Mouse (Mus musculus): ENCODE results near the gene Ermard. TPM values are rescaled to one million over a fixed set of nuclear protein-coding genes. Genes with fewer than 3 reads are reported as not detected.
A peak's percentile ranks its signal among the peaks of the same experiment; 100 is the strongest.
"Not testable (repeated sequence)": the region's sequence is repeated elsewhere in the genome, so short reads cannot be mapped to it uniquely, and the experiment has no call there.

Gene Ermard
- 100 to 1,000 TPM; 102 to 158 TPM for polyA plus RNA-seq (2017; shearing (Covaris generic))

DNA sequence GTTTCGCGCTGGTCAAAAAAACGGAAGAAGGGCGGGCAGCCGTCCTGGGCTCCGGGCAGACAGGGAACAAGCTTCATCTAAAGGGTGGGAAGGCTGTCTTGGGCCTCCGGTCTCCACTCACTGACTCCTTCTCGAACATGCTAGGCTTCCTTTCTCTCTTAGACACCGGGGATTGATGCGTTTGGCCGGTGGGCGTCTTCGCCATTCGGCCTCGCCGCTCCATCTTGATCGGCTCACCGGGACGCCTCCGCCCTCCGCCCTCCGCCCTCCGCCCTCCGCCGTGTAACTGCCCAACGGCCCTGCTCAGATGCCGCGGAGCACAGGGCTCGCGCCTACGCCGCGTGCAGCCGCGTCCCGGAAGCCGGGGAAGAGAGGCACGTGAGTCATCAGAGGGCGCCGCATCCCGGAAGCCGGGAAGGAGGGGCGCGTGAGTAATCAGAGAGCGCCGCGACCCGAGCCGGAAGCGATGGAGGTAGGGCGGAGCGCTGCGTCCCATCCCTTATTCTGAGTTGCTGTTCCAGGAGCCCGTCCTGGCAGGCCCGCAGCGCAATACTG, at the start of gene Ermard, which contains the start of the genes Tcte3 and Gm3448:
TSS of gene Ermard (plus strand) at position 34 of the 555 bp plus-strand sequence.
TSS of gene Tcte3 (minus strand) at position 314 of the 555 bp plus-strand sequence.
TSS of gene Gm3448 (minus strand) at position 363 of the 555 bp plus-strand sequence.
- peak; percentile 94 for ATAC-seq

DNA sequence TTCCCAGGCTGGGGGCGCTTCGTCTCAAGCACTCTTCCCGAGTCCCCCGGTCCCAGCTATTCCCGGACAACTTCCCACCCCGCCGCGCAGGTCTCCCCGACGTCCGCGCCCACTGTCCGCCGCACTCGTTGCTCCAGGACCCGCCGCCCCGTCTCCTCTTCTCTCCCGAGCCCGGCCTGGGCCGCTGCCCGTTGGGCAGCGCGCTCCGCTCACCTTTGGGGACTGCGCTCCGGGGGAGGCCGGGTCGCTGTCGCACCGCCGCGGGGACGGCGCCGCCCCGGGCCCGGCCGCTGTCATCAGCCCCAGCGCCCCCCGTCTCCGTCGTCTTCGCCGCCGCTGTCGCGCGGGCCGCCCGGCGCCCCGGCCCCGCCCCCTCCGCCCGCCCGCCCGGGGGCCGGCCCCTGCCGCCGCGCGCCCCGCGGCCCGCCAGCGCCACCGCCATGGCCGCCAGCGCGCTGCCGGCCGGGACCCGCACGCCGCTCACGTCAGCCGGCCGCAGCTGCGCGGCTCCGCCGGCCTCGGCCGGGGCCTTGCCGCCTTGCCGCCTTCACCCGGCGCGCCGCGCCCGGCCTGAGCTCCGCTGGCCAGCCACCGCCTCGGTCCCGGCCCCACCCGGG, 48.4 kb upstream of the Ermard start:
- ATAC-seq = peak; percentile 64

DNA sequence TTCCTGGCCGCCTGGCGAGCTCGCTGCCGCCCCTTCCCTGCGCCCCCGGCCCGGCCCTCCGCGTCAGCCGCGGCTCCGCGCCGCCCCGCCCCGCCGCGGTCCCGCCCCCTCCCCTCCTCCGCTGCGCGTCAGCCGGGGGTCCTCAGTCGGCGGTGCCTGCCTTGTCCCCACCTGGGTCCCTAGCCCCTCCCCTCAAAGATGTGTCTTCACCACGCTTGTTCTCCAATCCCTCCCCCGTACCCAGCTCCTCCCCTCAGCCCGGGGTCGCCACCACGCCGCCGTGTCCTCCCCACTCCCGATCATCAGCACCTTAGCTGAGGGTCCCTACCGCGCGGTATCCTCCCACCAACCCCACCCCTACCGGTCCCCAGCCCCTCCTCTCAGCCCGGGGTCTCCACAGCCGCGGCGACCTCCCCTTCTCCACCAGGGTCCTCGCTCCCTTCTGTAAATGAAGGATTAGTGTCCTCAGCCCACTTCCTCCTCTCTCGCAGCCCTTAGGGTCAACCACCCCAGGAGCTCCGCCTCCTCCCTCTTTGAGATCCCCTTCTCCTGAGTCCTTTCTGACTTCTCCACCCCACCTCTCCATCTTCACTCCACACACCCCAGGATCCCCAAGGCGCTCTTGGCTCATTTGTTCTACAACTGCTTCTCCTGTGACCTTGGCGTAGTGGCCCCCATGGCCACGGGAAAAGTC, 47.7 kb upstream of the Ermard start:
- peak; percentile 43 for ATAC-seq

DNA sequence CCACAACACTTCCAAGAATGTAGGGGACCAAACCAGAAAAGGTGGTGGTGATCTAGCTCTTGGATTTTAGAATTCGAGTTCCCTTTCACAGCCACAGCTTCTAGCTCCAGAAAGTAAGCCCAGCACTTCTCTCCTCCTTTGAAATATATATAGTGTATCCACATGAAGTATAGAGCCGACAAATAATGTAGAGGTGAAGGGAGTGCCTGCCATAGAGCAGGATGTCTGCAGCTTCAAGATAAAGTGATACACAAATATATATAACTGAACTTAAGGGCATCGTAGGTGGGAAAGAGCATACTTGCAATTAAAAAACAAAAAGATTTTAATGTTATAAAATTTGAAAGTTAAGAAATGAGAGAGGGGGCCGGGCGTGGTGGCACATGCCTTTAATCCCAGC, 46.9 kb upstream of the Ermard start:
- not testable (repeated sequence) for ATAC-seq

DNA sequence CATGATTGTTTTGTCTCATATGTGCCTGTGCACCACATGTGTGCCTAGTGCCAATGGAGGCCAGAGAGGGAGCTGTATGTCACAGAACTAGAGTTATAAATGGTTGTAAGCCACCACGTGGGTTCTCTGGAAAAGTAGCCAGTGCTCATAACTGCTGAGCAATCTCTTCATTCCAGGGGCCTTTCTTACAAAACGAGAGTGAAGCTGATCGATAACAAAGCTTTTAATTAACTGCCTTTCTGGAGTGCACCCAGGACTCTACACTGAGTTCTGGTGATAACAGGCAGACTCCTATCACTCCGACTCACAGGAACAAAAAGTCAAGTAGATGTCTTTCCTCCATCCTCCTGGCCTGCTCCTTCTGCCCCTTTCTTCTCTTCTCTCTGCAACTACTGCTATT, 41.0 kb upstream of the Ermard start:
- ATAC-seq = not testable (repeated sequence)

DNA sequence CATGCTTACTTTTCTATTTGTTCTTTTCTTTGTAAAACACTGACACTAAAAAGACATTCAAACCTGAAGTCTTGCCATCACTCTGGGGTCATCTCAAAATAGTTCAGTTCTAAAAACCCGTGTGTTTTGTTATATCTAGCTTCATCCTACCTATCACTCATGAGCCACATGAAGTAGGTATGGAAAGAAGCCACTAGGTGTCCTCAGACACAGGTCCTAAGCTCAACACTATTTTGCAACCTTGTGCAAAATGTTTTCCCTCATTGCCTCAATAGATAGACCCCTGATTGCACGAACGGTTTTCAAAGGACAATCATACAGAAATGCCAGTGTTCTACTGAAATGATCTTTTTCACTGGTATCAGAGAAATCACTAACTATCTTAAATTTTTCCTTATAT, 31.9 kb upstream of the Ermard start:
- peak; percentile 64 for ATAC-seq

DNA sequence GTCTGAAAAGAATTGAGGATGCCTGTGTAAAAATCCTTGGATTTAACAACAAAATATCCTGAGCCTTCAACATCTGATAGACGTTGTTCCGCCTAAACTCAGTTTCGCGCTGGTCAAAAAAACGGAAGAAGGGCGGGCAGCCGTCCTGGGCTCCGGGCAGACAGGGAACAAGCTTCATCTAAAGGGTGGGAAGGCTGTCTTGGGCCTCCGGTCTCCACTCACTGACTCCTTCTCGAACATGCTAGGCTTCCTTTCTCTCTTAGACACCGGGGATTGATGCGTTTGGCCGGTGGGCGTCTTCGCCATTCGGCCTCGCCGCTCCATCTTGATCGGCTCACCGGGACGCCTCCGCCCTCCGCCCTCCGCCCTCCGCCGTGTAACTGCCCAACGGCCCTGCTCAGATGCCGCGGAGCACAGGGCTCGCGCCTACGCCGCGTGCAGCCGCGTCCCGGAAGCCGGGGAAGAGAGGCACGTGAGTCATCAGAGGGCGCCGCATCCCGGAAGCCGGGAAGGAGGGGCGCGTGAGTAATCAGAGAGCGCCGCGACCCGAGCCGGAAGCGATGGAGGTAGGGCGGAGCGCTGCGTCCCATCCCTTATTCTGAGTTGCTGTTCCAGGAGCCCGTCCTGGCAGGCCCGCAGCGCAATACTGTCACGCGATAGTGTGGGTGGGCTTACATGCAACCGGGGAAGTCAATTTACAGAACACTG, 31.1 kb upstream of the Ermard start, which contains the start of gene Gm3435:
TSS of gene Gm3435 (plus strand) at position 471 of the 708 bp plus-strand sequence.
- ATAC-seq = peak; percentile 92

DNA sequence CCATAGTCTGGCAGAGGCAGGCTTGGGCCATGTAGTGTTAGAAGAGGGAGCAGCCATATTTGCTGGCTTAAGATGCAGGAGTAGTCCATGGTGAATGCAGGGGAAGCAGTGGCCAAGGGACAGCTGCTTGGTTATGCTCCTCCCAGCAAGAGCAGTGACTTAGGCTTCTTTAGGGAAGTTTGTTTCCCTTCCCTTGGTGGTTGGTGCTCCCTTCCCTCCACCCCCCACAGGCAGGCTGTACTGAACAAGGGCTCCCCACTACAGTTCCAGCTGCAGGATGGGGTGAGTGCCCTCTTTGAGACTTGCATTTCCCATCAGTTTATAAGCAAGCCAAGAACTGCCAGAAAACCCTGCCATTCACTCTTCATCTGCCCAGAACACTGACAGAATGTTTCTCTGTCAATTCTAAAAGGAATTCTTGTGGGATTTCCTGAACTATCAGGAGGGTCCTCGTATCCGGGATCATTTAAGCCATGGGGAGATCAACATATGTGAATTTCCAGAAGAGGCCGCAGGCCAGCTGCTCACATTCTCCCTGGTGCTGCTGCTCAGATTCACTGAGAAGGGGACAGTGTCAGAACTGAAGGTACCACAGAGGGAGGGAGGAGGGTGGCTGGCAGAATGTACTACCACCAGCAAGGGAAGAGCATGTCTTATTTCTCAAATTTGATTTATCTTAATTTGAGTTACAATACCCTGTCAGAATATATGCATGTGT, 19.3 kb upstream of the Ermard start:
- ATAC-seq = not testable (repeated sequence)

DNA sequence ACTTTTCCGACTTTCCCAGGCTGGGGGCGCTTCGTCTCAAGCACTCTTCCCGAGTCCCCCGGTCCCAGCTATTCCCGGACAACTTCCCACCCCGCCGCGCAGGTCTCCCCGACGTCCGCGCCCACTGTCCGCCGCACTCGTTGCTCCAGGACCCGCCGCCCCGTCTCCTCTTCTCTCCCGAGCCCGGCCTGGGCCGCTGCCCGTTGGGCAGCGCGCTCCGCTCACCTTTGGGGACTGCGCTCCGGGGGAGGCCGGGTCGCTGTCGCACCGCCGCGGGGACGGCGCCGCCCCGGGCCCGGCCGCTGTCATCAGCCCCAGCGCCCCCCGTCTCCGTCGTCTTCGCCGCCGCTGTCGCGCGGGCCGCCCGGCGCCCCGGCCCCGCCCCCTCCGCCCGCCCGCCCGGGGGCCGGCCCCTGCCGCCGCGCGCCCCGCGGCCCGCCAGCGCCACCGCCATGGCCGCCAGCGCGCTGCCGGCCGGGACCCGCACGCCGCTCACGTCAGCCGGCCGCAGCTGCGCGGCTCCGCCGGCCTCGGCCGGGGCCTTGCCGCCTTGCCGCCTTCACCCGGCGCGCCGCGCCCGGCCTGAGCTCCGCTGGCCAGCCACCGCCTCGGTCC, 17.0 kb upstream of the Ermard start:
- ATAC-seq = peak; percentile 57

DNA sequence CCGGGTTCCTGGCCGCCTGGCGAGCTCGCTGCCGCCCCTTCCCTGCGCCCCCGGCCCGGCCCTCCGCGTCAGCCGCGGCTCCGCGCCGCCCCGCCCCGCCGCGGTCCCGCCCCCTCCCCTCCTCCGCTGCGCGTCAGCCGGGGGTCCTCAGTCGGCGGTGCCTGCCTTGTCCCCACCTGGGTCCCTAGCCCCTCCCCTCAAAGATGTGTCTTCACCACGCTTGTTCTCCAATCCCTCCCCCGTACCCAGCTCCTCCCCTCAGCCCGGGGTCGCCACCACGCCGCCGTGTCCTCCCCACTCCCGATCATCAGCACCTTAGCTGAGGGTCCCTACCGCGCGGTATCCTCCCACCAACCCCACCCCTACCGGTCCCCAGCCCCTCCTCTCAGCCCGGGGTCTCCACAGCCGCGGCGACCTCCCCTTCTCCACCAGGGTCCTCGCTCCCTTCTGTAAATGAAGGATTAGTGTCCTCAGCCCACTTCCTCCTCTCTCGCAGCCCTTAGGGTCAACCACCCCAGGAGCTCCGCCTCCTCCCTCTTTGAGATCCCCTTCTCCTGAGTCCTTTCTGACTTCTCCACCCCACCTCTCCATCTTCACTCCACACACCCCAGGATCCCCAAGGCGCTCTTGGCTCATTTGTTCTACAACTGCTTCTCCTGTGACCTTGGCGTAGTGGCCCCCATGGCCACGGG, 16.4 kb upstream of the Ermard start:
- peak; percentile 55 for ATAC-seq

DNA sequence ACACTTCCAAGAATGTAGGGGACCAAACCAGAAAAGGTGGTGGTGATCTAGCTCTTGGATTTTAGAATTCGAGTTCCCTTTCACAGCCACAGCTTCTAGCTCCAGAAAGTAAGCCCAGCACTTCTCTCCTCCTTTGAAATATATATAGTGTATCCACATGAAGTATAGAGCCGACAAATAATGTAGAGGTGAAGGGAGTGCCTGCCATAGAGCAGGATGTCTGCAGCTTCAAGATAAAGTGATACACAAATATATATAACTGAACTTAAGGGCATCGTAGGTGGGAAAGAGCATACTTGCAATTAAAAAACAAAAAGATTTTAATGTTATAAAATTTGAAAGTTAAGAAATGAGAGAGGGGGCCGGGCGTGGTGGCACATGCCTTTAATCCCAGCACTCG, 15.5 kb upstream of the Ermard start:
- not testable (repeated sequence) for ATAC-seq

DNA sequence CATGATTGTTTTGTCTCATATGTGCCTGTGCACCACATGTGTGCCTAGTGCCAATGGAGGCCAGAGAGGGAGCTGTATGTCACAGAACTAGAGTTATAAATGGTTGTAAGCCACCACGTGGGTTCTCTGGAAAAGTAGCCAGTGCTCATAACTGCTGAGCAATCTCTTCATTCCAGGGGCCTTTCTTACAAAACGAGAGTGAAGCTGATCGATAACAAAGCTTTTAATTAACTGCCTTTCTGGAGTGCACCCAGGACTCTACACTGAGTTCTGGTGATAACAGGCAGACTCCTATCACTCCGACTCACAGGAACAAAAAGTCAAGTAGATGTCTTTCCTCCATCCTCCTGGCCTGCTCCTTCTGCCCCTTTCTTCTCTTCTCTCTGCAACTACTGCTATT, 9.6 kb upstream of the Ermard start:
- ATAC-seq = not testable (repeated sequence)

DNA sequence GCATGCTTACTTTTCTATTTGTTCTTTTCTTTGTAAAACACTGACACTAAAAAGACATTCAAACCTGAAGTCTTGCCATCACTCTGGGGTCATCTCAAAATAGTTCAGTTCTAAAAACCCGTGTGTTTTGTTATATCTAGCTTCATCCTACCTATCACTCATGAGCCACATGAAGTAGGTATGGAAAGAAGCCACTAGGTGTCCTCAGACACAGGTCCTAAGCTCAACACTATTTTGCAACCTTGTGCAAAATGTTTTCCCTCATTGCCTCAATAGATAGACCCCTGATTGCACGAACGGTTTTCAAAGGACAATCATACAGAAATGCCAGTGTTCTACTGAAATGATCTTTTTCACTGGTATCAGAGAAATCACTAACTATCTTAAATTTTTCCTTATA, 553 bp upstream of the Ermard start:
- peak; percentile 70 for ATAC-seq

DNA sequence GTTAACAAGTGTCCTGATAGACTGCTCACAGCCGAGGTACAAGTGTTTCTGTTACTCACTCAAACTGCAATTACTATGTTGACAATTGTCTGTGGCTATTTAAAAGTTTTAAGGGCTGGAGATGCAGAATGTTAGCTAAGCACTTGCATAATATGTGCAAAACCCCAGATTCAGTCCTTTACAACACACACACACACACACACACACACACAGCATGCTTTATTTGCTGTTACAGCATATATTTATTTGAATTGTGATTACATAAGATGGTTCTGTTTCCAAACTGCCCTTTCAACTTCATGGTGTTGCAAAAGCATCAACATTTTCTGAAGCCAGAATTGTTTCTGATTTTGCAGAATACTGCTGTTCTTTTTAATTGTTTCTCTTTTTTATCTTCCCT, 9.3 kb downstream of the Ermard start:
- not testable (repeated sequence) for ATAC-seq

DNA sequence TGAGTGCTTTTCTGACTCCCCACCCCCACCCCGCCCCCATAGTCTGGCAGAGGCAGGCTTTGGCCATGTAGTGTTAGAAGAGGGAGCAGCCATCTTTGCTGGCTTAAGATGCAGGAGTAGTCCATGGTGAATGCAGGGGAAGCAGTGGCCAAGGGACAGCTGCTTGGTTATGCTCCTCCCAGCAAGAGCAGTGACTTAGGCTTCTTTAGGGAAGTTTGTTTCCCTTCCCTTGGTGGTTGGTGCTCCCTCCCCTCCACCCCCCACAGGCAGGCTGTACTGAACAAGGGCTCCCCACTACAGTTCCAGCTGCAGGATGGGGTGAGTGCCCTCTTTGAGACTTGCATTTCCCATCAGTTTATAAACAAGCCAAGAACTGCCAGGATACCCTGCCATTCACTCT, 11.8 kb downstream of the Ermard start:
- ATAC-seq = not testable (repeated sequence)

DNA sequence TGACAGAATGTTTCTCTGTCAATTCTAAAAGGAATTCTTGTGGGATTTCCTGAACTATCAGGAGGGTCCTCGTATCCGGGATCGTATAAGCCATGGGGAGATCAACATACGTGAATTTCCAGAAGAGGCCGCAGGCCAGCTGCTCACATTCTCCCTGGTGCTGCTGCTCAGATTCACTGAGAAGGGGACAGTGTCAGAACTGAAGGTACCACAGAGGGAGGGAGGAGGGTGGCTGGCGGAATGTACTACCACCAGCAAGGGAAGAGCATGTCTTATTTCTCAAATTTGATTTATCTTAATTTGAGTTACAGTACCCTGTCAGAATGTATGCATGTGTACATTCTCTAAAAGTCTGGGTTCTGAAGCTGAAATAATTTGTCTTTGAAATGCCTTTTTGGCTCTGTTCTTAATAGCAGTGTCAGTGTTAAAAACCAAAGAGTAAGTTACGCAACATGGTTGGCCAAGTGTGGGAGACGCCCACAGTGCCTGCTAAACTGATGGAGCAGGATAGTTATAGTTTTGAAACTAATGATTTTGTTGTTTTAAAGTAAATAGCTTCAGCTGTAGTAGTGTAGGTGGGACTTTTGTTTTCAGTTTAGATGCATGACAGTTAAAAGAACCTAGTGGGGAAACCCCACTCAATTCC, 12.3 kb downstream of the Ermard start:
- not testable (repeated sequence) for ATAC-seq

DNA sequence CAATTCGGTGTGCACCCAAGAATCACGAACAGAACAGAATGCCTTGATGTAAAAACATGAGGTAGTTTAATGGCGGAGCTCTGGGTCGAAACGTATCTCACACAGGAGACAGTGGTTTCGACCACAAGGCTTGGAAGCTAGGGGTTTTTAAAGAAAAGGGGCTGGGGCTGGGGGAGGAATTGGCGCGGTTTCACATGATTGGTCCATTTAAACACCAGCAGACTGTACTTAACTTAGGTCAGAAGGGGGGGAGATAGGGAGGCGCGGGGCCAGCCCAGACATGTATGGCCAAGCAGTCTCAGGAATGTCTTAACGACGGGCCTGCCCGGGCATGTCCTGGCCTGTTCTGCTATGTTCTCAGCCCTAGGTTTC, 12.8 kb downstream of the Ermard start:
- ATAC-seq = not testable (repeated sequence)

DNA sequence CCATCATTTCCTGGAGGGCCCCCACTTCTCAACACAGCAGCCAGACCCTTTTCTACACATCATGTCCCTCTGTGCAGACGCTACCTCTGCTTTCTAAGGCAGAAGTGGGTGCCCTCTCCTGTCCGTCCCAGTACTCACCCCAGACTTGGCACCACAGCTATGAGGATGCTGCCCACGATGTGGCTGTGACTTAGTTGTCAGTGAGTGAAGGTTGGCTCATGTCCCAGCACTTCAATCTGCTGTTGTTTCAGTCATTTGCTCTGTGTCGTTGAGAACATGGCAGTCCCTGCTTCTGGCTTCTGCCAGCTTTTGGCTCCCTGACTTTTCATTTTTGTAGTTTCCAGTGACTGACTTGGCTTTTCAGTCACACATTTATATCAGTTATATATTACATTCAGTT, 14.9 kb downstream of the Ermard start:
- no peak for ATAC-seq

DNA sequence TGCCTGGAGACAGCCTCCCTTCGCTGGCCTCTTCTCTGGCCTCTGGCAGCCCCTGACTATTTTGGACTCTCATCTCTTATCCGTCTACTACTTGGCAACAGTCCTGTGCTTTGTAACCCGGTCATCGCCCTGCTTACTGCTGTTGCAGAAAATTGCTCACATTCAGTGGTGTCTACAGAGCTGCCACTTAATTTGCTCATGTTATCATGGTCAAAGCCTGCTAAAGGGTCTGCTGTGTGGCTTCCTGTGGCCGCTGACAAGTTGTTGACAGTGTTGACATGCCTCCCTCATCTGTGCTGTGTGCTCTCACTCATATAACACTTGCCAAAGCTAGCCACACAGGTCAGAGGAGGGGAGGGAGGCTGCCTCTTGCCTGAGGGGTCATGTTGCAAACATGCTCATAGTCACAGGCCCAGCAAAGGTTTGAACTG, 17.2 kb downstream of the Ermard start:
- ATAC-seq = no peak

DNA sequence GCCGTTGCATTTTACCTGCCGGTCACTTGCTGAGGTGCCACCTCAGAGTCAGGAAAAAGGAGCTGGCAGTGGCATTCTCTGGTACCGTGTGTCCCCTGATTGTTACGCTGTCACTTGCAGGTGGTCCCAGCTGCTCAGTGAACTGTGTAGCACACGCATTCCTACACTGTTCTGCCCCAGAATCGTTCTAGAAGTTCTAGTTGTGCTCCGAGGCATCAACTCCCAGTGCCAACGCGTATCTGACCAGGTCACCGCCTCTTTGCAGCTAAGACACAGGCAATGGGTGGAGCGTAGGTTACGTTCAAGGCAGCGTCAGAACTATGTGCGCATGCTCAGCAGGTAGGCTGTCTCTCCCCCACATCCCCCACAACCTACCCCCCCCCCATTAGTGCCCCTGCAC, 18.6 kb downstream of the Ermard start:
- ATAC-seq = no peak

DNA sequence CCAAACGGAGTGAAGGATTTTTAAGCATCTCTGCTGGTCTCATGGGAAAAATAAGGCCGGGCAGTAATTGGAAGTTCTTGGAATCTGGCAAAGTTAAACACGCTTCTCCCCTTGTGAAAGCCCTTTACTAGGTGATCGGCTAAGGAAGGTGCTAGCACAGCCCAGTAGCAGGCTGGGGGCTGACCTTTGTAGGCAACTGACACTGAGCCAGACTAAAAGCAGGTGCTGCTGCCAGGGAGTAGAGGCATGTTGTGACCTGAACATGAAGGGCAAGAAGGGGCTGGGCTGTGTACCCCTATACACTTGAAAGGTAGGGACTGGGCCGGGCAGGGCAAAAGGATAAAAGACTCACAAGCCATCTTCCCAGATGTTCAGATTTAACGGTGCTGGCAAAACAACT, 19.3 kb downstream of the Ermard start:
- no peak for ATAC-seq
